9 mouse cellular contexts compared by ENCODE assay signal in the genomic region with DNA sequence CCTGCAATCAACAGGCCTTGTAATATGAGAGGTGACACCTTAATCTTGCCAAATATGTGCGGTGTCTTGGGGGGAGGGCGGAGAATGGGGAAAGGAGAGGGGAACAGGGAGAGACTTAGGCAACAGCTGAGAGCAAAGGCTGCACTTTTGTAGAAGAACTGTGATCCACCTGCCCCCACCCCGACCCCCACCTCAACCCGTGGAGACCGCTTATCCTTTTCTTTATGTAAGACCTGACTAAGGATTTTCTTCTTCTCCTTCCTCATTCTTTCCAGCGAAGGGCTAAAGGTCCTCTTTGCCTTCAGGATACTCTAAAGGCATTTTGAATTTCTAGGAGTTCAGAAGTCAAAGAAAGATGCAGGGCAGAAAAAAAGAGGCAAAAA. TPM values are rescaled to one million over a fixed set of nuclear protein-coding genes. Genes with fewer than 3 reads are reported as not detected.
A peak's percentile ranks its signal among the peaks of the same experiment; 100 is the strongest.
DNase-seq lines count a peak whose midpoint lies in the region; ATAC-seq and TF ChIP-seq lines count a peak whose summit lies in the region.
"Had no signal": no experiment of that assay in that cellular context is flagged by ENCODE, and none has a peak within 500 bp of the region (broad histone marks: within the 10 kb centered on the region; RNA-seq: fewer than 3 reads in every experiment).

No protein-coding gene starts in this region.

- no peaks in the 10 kb centered on the region for H3K9me3 ChIP-seq in kidney, embryonic 16.5 days (ENCODE audit: low read length)
- H3K9me3 ChIP-seq in forebrain, embryonic 12.5 days = no peaks in the 10 kb centered on the region
- no peaks in the 10 kb centered on the region for H3K9me3 ChIP-seq in intestine, embryonic 16.5 days (ENCODE audit: control insufficient read depth, low read length)
- H3K9me3 ChIP-seq in neural tube, embryonic 15.5 days (replicated peaks) = no peaks in the 10 kb centered on the region

- no peaks in the 10 kb centered on the region for H3K27me3 ChIP-seq in kidney, embryonic 16.5 days (ENCODE audit: insufficient read depth, low read length)
- H3K27me3 ChIP-seq in kidney, adult 2 months (replicated peaks; ENCODE audit: control insufficient read depth, insufficient read depth, low read length) = no peaks in the 10 kb centered on the region
- peaks cover 60% of the 10 kb centered on the region for H3K27me3 ChIP-seq in forebrain, embryonic 12.5 days
- H3K27me3 ChIP-seq in intestine, embryonic 16.5 days (replicated peaks; ENCODE audit: control insufficient read depth, insufficient read depth, low read length) = peaks cover 21% of the 10 kb centered on the region
- peaks cover 52% of the 10 kb centered on the region for H3K27me3 ChIP-seq in neural tube, embryonic 15.5 days (replicated peaks)

- no peak for TF ChIP-seq CTCF in kidney, adult 2 months (conservative IDR thresholded peaks at IDR 0.05; ENCODE audit: insufficient read depth, insufficient read length, low read depth, low read length)

- H3K4me2 ChIP-seq in kidney, embryonic 16.5 days (replicated peaks; ENCODE audit: low read depth, low read length) = peak overlapping the region; percentile 77
- H3K4me2 ChIP-seq in forebrain, embryonic 12.5 days = peak overlapping the region; percentile 60
- peak overlapping the region; percentile 63 for H3K4me2 ChIP-seq in intestine, embryonic 16.5 days (ENCODE audit: low read depth, low read length)
- peak overlapping the region; percentile 56 for H3K4me2 ChIP-seq in neural tube, embryonic 15.5 days

- H3K9ac ChIP-seq in kidney, embryonic 16.5 days (replicated peaks; ENCODE audit: low read length) = peak overlapping the region; percentile 44
- H3K9ac ChIP-seq in forebrain, embryonic 12.5 days = no peak overlapping the region
- 0 out of 2 replicates have a peak overlapping the region, but pooled peaks have one; percentile 39 for H3K9ac ChIP-seq in intestine, embryonic 16.5 days (ENCODE audit: low read depth, low read length)
- no peak overlapping the region for H3K9ac ChIP-seq in neural tube, embryonic 15.5 days (replicated peaks)

- no peaks in the 10 kb centered on the region for H3K36me3 ChIP-seq in kidney, embryonic 16.5 days (ENCODE audit: insufficient read depth, low read length)
- no peaks in the 10 kb centered on the region for H3K36me3 ChIP-seq in kidney, adult 2 months (ENCODE audit: control insufficient read depth, insufficient read depth, low read length)
- no peaks in the 10 kb centered on the region for H3K36me3 ChIP-seq in forebrain, embryonic 12.5 days (replicated peaks)
- H3K36me3 ChIP-seq in intestine, embryonic 16.5 days (ENCODE audit: control insufficient read depth, insufficient read depth, low read length) = no peaks in the 10 kb centered on the region
- H3K36me3 ChIP-seq in neural tube, embryonic 15.5 days = no peaks in the 10 kb centered on the region

- 9% methylated on average over 6 of the region's 6 CpGs for WGBS in kidney, embryonic 16.5 days
- 10% methylated on average over 6 of the region's 6 CpGs for WGBS in kidney, adult 2 months
- under 1% methylated on average over 6 of the region's 6 CpGs for WGBS in forebrain, embryonic 12.5 days
- WGBS in intestine, embryonic 16.5 days = 6% methylated on average over 6 of the region's 6 CpGs
- 11% methylated on average over 6 of the region's 6 CpGs for WGBS in neural tube, embryonic 15.5 days

- no peak for TF ChIP-seq POLR2A in kidney, adult 2 months (IDR thresholded peaks at IDR 0.05; ENCODE audit: low read depth, low read length)

- H3K4me1 ChIP-seq in kidney, embryonic 16.5 days (ENCODE audit: insufficient read depth, low read length) = peaks cover 47% of the 10 kb centered on the region
- no peaks in the 10 kb centered on the region for H3K4me1 ChIP-seq in kidney, adult 2 months (ENCODE audit: control insufficient read depth, insufficient read depth, low read length)
- H3K4me1 ChIP-seq in forebrain, embryonic 12.5 days = peaks cover 50% of the 10 kb centered on the region
- peaks cover 23% of the 10 kb centered on the region for H3K4me1 ChIP-seq in intestine, embryonic 16.5 days (ENCODE audit: control insufficient read depth, insufficient read depth, low read length)
- H3K4me1 ChIP-seq in neural tube, embryonic 15.5 days = peaks cover 44% of the 10 kb centered on the region

- H3K27ac ChIP-seq in kidney, embryonic 16.5 days (ENCODE audit: low read length) = no peak overlapping the region
- H3K27ac ChIP-seq in kidney, adult 2 months (ENCODE audit: insufficient read depth, low read depth, low read length) = no peak overlapping the region
- no peak overlapping the region for H3K27ac ChIP-seq in forebrain, embryonic 12.5 days
- H3K27ac ChIP-seq in intestine, embryonic 16.5 days (ENCODE audit: low read length) = no peak overlapping the region
- H3K27ac ChIP-seq in neural tube, embryonic 15.5 days (replicated peaks) = no peak overlapping the region

- no peak for DNase-seq in kidney, adult 2 months
- no peak for DNase-seq in cerebellum, postnatal 25 days

- no peak for ATAC-seq in kidney, embryonic 16.5 days (ENCODE audit: low FRiP score, low TSS enrichment)
- no peak for ATAC-seq in forebrain, embryonic 12.5 days (ENCODE audit: low FRiP score)
- 0 out of 2 replicates have a peak, but pooled peaks have one; percentile 1 for ATAC-seq in intestine, embryonic 16.5 days
- no peak for ATAC-seq in neural tube, embryonic 15.5 days (ENCODE audit: low FRiP score)
- no peak for ATAC-seq in megakaryocyte progenitor cell, adult 5-6 weeks (replicated peaks; ENCODE audit: poor library complexity)

- peak overlapping the region; percentile 58 for H3K4me3 ChIP-seq in kidney, embryonic 16.5 days (ENCODE audit: low read length)
- H3K4me3 ChIP-seq in kidney, adult 2 months (ENCODE audit: insufficient read depth, low read depth, low read length) = no peak overlapping the region; the same call in 1 of the 2 replicates
- H3K4me3 ChIP-seq in forebrain, embryonic 12.5 days (replicated peaks) = peak overlapping the region; percentile 31
- H3K4me3 ChIP-seq in intestine, embryonic 16.5 days (ENCODE audit: low read length) = peak overlapping the region; percentile 40
- peak overlapping the region; percentile 27 for H3K4me3 ChIP-seq in neural tube, embryonic 15.5 days (replicated peaks)

RNA-seq across cellular contexts. Expression of gene Ntf3, which starts 0.5 kb away (rescaled TPM):
- 15.2 and 15.8 TPM in 2 replicates for polyA plus RNA-seq in kidney, embryonic 16.5 days (2015; fragmentation: Nextera tagmentation; extraction: Ambion mirVana)
- polyA plus RNA-seq in kidney, adult 2 months (2012; rRNA removed) = 3.4 and 4.1 TPM in 2 replicates
- polyA plus RNA-seq in forebrain, embryonic 12.5 days (2016; fragmentation: Nextera tagmentation; extraction: Ambion mirVana) = 2.8 and 3.2 TPM in 2 replicates
- polyA plus RNA-seq in intestine, embryonic 16.5 days (2015; fragmentation: Nextera tagmentation; extraction: Ambion mirVana) = 5.7 and 6.7 TPM in 2 replicates
- polyA plus RNA-seq in neural tube, embryonic 15.5 days (2015; fragmentation: Nextera tagmentation; extraction: Ambion mirVana) = 7.6 and 8.0 TPM in 2 replicates
- not detected in 2 replicates for total RNA-seq in megakaryocyte progenitor cell, adult 5-6 weeks (2015)
- not detected in 2 replicates for total RNA-seq in megakaryocyte progenitor cell, adult 5-6 weeks (2017)
- total RNA-seq: hematopoietic stem cell, adult 5-6 weeks; MEL had no signal

Comparison
In these comparisons a context has a peak if more than half of its experiments do, and no peak if none do; other contexts are left out.
1. H3K9ac ChIP-seq: peak in kidney, embryonic 16.5 days (single experiment) and intestine, embryonic 16.5 days (single experiment); none in forebrain, embryonic 12.5 days (single experiment) and neural tube, embryonic 15.5 days (single experiment).
2. Peak in every context shown above with its lines, with median percentiles within 50 percentile points of each other: H3K4me2 ChIP-seq.